Mouse (Mus musculus): ENCODE measurements around the gene Scd1. TPM values are rescaled to one million over a fixed set of nuclear protein-coding genes. Genes with fewer than 3 reads are reported as not detected.

Gene Scd1
- polyA plus RNA-seq (2015; fragmentation: Nextera tagmentation; extraction: Ambion mirVana), result 1.3 and 1.7 TPM in 2 replicates

GRCm38 (mm10) chr19:44407341-44408222 lies at the start of gene Scd1:
TSS of gene Scd1 (minus strand) at chr19:44407879.
- Histone ChIP-seq H3K4me3 (ENCODE audit: low read depth, low read length) (peak within 1 kb of the TSS; percentile 46), H3K36me3 (ENCODE audit: control insufficient read depth, insufficient read depth, low read length) (no peaks in the 10 kb centered on the region), H3K4me1 (replicated peaks; ENCODE audit: control insufficient read depth, insufficient read depth) (no peaks in the 10 kb centered on the region), H3K27ac (replicated peaks) (peak within 1 kb of the TSS; percentile 49; the same call in 1 of the 2 replicates), H3K9me3 (ENCODE audit: control insufficient read depth, low read length) (no peaks in the 10 kb centered on the region), H3K9ac (ENCODE audit: low read length) (peak within 1 kb of the TSS; percentile 51), H3K27me3 (ENCODE audit: control insufficient read depth, insufficient read depth, low read length) (no peaks in the 10 kb centered on the region), H3K4me2 (replicated peaks; ENCODE audit: low read depth) (peak within 1 kb of the TSS; percentile 73)
- ATAC-seq (ENCODE audit: low FRiP score, low TSS enrichment) (peak; percentile 77), DNase-seq (ENCODE audit: low spot score) (peak; percentile 62)
- under 1% methylated on average over 33 of the region's 35 CpGs for WGBS
- no peak for TF ChIP-seq EP300 (optimal IDR thresholded peaks at IDR 0.05)
- no peak for TF ChIP-seq CTCF (IDR thresholded peaks at IDR 0.05; ENCODE audit: low read depth)

GRCm38 (mm10) chr19:44455356-44455755 lies 47.7 kb upstream of the Scd1 start:
- TF ChIP-seq CTCF (IDR thresholded peaks at IDR 0.05; ENCODE audit: low read depth), result no peak
- no peak for TF ChIP-seq EP300 (optimal IDR thresholded peaks at IDR 0.05)
- no peak overlapping the region for H3K4me2 ChIP-seq (replicated peaks; ENCODE audit: low read depth)
- ATAC-seq (ENCODE audit: low FRiP score, low TSS enrichment) (no peak), DNase-seq (ENCODE audit: low spot score) (no peak)
- WGBS, result 56% methylated on average over 8 of the region's 8 CpGs
- H3K27ac ChIP-seq (replicated peaks), result no peak overlapping the region
- no peak overlapping the region for H3K9ac ChIP-seq (ENCODE audit: low read length)
- H3K4me3 ChIP-seq (ENCODE audit: low read depth, low read length), result no peak overlapping the region
- no peaks in the 10 kb centered on the region for H3K4me1 ChIP-seq (replicated peaks; ENCODE audit: control insufficient read depth, insufficient read depth)
- no peaks in the 10 kb centered on the region for H3K27me3 ChIP-seq (ENCODE audit: control insufficient read depth, insufficient read depth, low read length)
- no peaks in the 10 kb centered on the region for H3K36me3 ChIP-seq (ENCODE audit: control insufficient read depth, insufficient read depth, low read length)
- H3K9me3 ChIP-seq (ENCODE audit: control insufficient read depth, low read length), result no peaks in the 10 kb centered on the region

- Histone ChIP-seq H3K4me1 (replicated peaks; ENCODE audit: control insufficient read depth, insufficient read depth) (no peaks in the 10 kb centered on the region), H3K27ac (replicated peaks) (no peak overlapping the region), H3K9ac (ENCODE audit: low read length) (no peak overlapping the region), H3K4me3 (ENCODE audit: low read depth, low read length) (no peak overlapping the region), H3K4me2 (replicated peaks; ENCODE audit: low read depth) (no peak overlapping the region), H3K36me3 (ENCODE audit: control insufficient read depth, insufficient read depth, low read length) (no peaks in the 10 kb centered on the region), H3K9me3 (ENCODE audit: control insufficient read depth, low read length) (no peaks in the 10 kb centered on the region), H3K27me3 (ENCODE audit: control insufficient read depth, insufficient read depth, low read length) (no peaks in the 10 kb centered on the region)
- DNase-seq (ENCODE audit: low spot score) (no peak), ATAC-seq (ENCODE audit: low FRiP score, low TSS enrichment) (no peak)
- 86% methylated on average over 6 of the region's 6 CpGs for WGBS
- TF ChIP-seq EP300 (optimal IDR thresholded peaks at IDR 0.05) (no peak), CTCF (IDR thresholded peaks at IDR 0.05; ENCODE audit: low read depth) (no peak)
These were observed 47.2 kb upstream of the Scd1 start for GRCm38 (mm10) chr19:44454862-44455261.

- DNase-seq (ENCODE audit: low spot score), result no peak
- Histone ChIP-seq H3K4me1 (replicated peaks; ENCODE audit: control insufficient read depth, insufficient read depth) (no peaks in the 10 kb centered on the region), H3K4me2 (replicated peaks; ENCODE audit: low read depth) (no peak overlapping the region), H3K27me3 (ENCODE audit: control insufficient read depth, insufficient read depth, low read length) (no peaks in the 10 kb centered on the region), H3K27ac (replicated peaks) (no peak overlapping the region), H3K36me3 (ENCODE audit: control insufficient read depth, insufficient read depth, low read length) (no peaks in the 10 kb centered on the region), H3K9me3 (ENCODE audit: control insufficient read depth, low read length) (no peaks in the 10 kb centered on the region), H3K9ac (ENCODE audit: low read length) (no peak overlapping the region), H3K4me3 (ENCODE audit: low read depth, low read length) (no peak overlapping the region)
- no peak for ATAC-seq (ENCODE audit: low FRiP score, low TSS enrichment)
- 77% methylated on average over 4 of the region's 4 CpGs for WGBS
- TF ChIP-seq EP300 (optimal IDR thresholded peaks at IDR 0.05) (no peak), CTCF (IDR thresholded peaks at IDR 0.05; ENCODE audit: low read depth) (no peak)
These were observed 40.2 kb upstream of the Scd1 start for GRCm38 (mm10) chr19:44447927-44448326.

- WGBS, result 56% methylated on average over 3 of the region's 3 CpGs
- Histone ChIP-seq H3K36me3 (ENCODE audit: control insufficient read depth, insufficient read depth, low read length) (no peaks in the 10 kb centered on the region), H3K9ac (ENCODE audit: low read length) (no peak overlapping the region), H3K4me2 (replicated peaks; ENCODE audit: low read depth) (no peak overlapping the region), H3K9me3 (ENCODE audit: control insufficient read depth, low read length) (no peaks in the 10 kb centered on the region), H3K4me3 (ENCODE audit: low read depth, low read length) (no peak overlapping the region), H3K27me3 (ENCODE audit: control insufficient read depth, insufficient read depth, low read length) (no peaks in the 10 kb centered on the region), H3K27ac (replicated peaks) (no peak overlapping the region), H3K4me1 (replicated peaks; ENCODE audit: control insufficient read depth, insufficient read depth) (no peaks in the 10 kb centered on the region)
- no peak for ATAC-seq (ENCODE audit: low FRiP score, low TSS enrichment)
- TF ChIP-seq EP300 (optimal IDR thresholded peaks at IDR 0.05) (no peak), CTCF (IDR thresholded peaks at IDR 0.05; ENCODE audit: low read depth) (no peak)
- DNase-seq (ENCODE audit: low spot score), result no peak
These were observed 38.1 kb upstream of the Scd1 start for GRCm38 (mm10) chr19:44445755-44446154.

- Histone ChIP-seq H3K4me1 (replicated peaks; ENCODE audit: control insufficient read depth, insufficient read depth) (no peaks in the 10 kb centered on the region), H3K36me3 (ENCODE audit: control insufficient read depth, insufficient read depth, low read length) (no peaks in the 10 kb centered on the region), H3K9ac (ENCODE audit: low read length) (no peak overlapping the region), H3K4me3 (ENCODE audit: low read depth, low read length) (no peak overlapping the region), H3K9me3 (ENCODE audit: control insufficient read depth, low read length) (no peaks in the 10 kb centered on the region), H3K27ac (replicated peaks) (no peak overlapping the region), H3K27me3 (ENCODE audit: control insufficient read depth, insufficient read depth, low read length) (no peaks in the 10 kb centered on the region), H3K4me2 (replicated peaks; ENCODE audit: low read depth) (no peak overlapping the region)
- DNase-seq (ENCODE audit: low spot score), result no peak
- 18% methylated on average over 4 of the region's 4 CpGs for WGBS
- no peak for ATAC-seq (ENCODE audit: low FRiP score, low TSS enrichment)
- TF ChIP-seq EP300 (optimal IDR thresholded peaks at IDR 0.05) (no peak), CTCF (IDR thresholded peaks at IDR 0.05; ENCODE audit: low read depth) (peak; percentile 29; the same call in 1 of the 2 replicates)
These were observed 31.6 kb upstream of the Scd1 start for GRCm38 (mm10) chr19:44439302-44439701.

All from stomach, postnatal 0 days (tissue).